Mouse (Mus musculus): ENCODE data around the gene Msl2. TPM values are rescaled to one million over a fixed set of nuclear protein-coding genes. Genes with fewer than 3 reads are reported as not detected.

Gene Msl2
- polyA plus RNA-seq, 1 experiment from 2014 or later, result 5.7 TPM

- H3K9me3 ChIP-seq (ENCODE audit: control insufficient read depth, low read length), result no peaks in the 10 kb centered on the region
- no peak overlapping the region for H3K9ac ChIP-seq (ENCODE audit: low read length)
- H3K4me1 ChIP-seq (ENCODE audit: control insufficient read depth, insufficient read depth, low read length), result no peaks in the 10 kb centered on the region
- ATAC-seq (ENCODE audit: insufficient number of reproducible peaks, low FRiP score, low TSS enrichment, low read depth), result no peak
- H3K4me3 ChIP-seq (ENCODE audit: low read depth, low read length), result no peak overlapping the region
- no peak overlapping the region for H3K4me2 ChIP-seq (ENCODE audit: low read depth, severe bottlenecking)
- H3K36me3 ChIP-seq (ENCODE audit: control insufficient read depth, insufficient read depth, low read length), result no peaks in the 10 kb centered on the region
- no peaks in the 10 kb centered on the region for H3K27me3 ChIP-seq (ENCODE audit: control insufficient read depth, insufficient read depth, low read length)
- no peak for DNase-seq (ENCODE audit: low spot score)
- no peak overlapping the region for H3K27ac ChIP-seq (replicated peaks; ENCODE audit: low read depth, low read length)
- WGBS, result 99% methylated on average over 3 of the region's 3 CpGs
Measured at GRCm38 (mm10) chr9:101069781-101070180, 4.1 kb upstream of the Msl2 start.

- no peak overlapping the region for H3K27ac ChIP-seq (replicated peaks; ENCODE audit: low read depth, low read length)
- WGBS, result 59% methylated on average over 5 of the region's 5 CpGs
Measured at GRCm38 (mm10) chr9:101072506-101072905, 1.4 kb upstream of the Msl2 start.

DNA sequence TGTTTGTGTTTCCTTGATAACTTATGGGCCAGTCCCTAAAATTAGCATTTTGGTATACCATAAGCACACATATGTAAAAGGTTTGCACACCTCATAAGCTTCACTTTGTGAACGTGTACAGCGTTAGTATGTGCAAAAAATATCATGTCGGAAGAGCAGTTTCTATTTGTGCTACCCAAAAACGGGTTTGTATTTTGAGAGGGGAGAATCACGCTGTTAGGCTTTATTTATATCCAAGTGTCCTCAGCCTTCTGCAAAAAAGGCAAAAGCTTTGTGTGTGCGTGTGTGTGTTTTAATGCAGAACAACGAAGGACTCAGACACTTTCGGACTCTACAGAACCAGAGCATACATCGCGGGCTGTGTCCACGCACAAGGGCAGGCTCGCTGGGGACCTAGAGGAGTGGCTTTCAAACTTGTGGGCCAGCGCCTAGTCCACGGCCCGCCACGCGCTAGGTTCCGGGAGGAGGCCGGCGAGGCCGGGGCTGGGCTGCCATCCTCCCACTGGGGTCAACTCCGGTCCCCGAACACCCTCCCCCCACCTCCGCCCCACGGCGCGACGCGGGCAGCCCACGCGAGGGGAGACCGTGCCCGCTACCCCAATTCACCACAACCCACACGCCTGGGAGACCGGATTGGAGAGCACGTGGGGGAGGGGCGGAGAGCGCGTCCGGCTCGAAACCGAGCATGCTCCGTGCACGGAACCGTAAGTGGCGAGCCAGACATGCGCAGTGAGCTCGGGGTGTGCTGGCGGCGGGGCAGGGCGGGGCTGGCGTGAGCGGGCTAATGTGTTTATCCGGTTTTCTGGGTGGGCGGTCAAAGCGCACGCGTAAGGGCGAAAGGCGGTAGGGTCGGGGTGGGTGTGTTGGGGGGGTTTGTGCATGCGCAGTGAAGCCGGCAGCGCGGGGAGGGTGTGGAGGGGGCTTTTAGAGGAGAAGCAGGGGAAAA is 587 bp upstream of the Msl2 start:
- Histone ChIP-seq H3K36me3 (ENCODE audit: control insufficient read depth, insufficient read depth, low read length) (no peaks in the 10 kb centered on the region), H3K27me3 (ENCODE audit: control insufficient read depth, insufficient read depth, low read length) (no peaks in the 10 kb centered on the region), H3K27ac (replicated peaks; ENCODE audit: low read depth, low read length) (peak overlapping the region; percentile 63), H3K4me3 (ENCODE audit: low read depth, low read length) (peak overlapping the region; percentile 97), H3K4me1 (ENCODE audit: control insufficient read depth, insufficient read depth, low read length) (peaks cover 11% of the 10 kb centered on the region), H3K9me3 (ENCODE audit: control insufficient read depth, low read length) (no peaks in the 10 kb centered on the region), H3K9ac (ENCODE audit: low read length) (peak overlapping the region; percentile 87), H3K4me2 (ENCODE audit: low read depth, severe bottlenecking) (peak overlapping the region; percentile 56)
- WGBS, result 2% methylated on average over 65 of the region's 65 CpGs
- DNase-seq (ENCODE audit: low spot score), result peak; percentile 98
- ATAC-seq (ENCODE audit: insufficient number of reproducible peaks, low FRiP score, low TSS enrichment, low read depth), result peak; percentile 94

More at GRCm38 (mm10) chr9:101072506-101072905, 1.4 kb upstream of the Msl2 start:
- H3K9me3 ChIP-seq (ENCODE audit: control insufficient read depth, low read length), result no peaks in the 10 kb centered on the region
- ATAC-seq (ENCODE audit: insufficient number of reproducible peaks, low FRiP score, low TSS enrichment, low read depth) (no peak), DNase-seq (ENCODE audit: low spot score) (no peak)
- no peaks in the 10 kb centered on the region for H3K27me3 ChIP-seq (ENCODE audit: control insufficient read depth, insufficient read depth, low read length)
- H3K9ac ChIP-seq (ENCODE audit: low read length), result no peak overlapping the region
- no peak overlapping the region for H3K4me2 ChIP-seq (ENCODE audit: low read depth, severe bottlenecking)
- H3K4me3 ChIP-seq (ENCODE audit: low read depth, low read length), result no peak overlapping the region
- H3K36me3 ChIP-seq (ENCODE audit: control insufficient read depth, insufficient read depth, low read length), result no peaks in the 10 kb centered on the region
- peaks cover 9% of the 10 kb centered on the region for H3K4me1 ChIP-seq (ENCODE audit: control insufficient read depth, insufficient read depth, low read length)

DNA sequence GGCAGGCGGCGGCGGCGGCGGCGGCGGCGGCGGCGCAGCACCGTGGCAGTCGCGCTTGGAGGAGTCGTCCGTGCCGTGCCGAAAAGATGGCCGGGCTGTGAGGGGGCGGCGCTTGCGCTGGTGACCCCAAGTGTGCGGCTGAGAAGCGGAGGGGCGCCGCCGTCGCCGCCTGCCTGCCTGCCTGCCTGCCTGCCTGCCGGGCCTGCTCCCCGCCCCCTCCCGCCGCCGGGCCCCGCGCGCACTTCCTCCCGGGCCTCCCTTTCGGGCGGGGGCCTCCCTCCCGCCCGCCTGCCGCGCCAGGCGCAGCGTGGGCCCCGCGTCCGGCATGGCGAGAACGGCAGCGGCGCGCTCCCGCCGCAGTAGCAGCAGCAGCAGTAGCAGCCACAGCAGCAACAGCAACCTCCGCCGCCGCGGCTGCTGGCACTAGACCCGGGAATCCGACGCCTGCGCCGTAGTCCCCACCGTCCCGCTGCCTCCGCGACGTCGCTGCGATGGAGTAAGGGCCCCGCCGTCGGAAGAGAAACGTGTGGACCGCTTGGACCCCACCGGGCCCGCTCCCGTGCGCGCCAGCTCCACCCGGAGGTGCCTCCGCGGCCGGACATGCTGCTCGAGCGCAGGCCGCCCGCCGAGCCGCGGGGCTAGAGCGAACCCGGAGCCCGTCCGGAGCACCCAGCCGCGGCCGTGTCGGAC is 576 bp downstream of the Msl2 start:
- Histone ChIP-seq H3K36me3 (ENCODE audit: control insufficient read depth, insufficient read depth, low read length) (no peaks in the 10 kb centered on the region), H3K4me2 (ENCODE audit: low read depth, severe bottlenecking) (peak overlapping the region; percentile 87), H3K4me3 (ENCODE audit: low read depth, low read length) (peak overlapping the region; percentile 97), H3K9me3 (ENCODE audit: control insufficient read depth, low read length) (no peaks in the 10 kb centered on the region), H3K27ac (replicated peaks; ENCODE audit: low read depth, low read length) (peak overlapping the region; percentile 97), H3K4me1 (ENCODE audit: control insufficient read depth, insufficient read depth, low read length) (peaks cover 18% of the 10 kb centered on the region), H3K9ac (ENCODE audit: low read length) (peak overlapping the region; percentile 97), H3K27me3 (ENCODE audit: control insufficient read depth, insufficient read depth, low read length) (no peaks in the 10 kb centered on the region)
- ATAC-seq (ENCODE audit: insufficient number of reproducible peaks, low FRiP score, low TSS enrichment, low read depth), result peak; percentile 70
- DNase-seq (ENCODE audit: low spot score), result peak; percentile 86
- under 1% methylated on average over 61 of the region's 100 CpGs for WGBS

DNA sequence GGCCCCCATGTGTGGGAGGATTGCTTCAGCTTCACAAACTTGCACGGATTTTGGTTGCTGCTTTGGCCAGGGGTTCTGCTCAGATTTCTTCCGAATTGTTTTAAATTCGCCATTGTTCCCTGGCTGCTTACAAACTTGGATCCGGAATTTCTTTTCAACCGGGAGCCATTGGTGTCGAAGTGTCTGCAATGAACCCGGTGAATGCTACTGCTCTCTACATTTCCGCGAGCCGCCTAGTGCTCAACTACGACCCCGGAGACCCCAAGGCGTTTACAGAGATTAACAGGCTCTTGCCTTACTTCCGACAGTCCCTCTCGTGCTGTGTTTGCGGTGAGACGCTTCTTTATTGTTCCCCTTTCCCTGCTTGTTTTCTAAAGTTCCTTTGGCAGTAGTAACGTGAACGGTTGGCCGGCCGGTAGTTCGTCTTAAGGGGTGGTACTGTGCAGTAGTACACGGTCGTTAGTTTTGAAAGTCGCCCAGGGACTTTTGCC is 1.2 kb downstream of the Msl2 start:
- H3K9me3 ChIP-seq (ENCODE audit: control insufficient read depth, low read length), result no peaks in the 10 kb centered on the region
- peak; percentile 72 for DNase-seq (ENCODE audit: low spot score)
- no peaks in the 10 kb centered on the region for H3K36me3 ChIP-seq (ENCODE audit: control insufficient read depth, insufficient read depth, low read length)
- peak overlapping the region; percentile 87 for H3K4me2 ChIP-seq (ENCODE audit: low read depth, severe bottlenecking)
- H3K9ac ChIP-seq (ENCODE audit: low read length), result peak overlapping the region; percentile 97
- H3K27ac ChIP-seq (replicated peaks; ENCODE audit: low read depth, low read length), result peak overlapping the region; percentile 97
- peak overlapping the region; percentile 97 for H3K4me3 ChIP-seq (ENCODE audit: low read depth, low read length)
- 0% methylated on average over 25 of the region's 25 CpGs for WGBS
- no peaks in the 10 kb centered on the region for H3K27me3 ChIP-seq (ENCODE audit: control insufficient read depth, insufficient read depth, low read length)
- no peak for ATAC-seq (ENCODE audit: insufficient number of reproducible peaks, low FRiP score, low TSS enrichment, low read depth)
- peaks cover 19% of the 10 kb centered on the region for H3K4me1 ChIP-seq (ENCODE audit: control insufficient read depth, insufficient read depth, low read length)

DNA sequence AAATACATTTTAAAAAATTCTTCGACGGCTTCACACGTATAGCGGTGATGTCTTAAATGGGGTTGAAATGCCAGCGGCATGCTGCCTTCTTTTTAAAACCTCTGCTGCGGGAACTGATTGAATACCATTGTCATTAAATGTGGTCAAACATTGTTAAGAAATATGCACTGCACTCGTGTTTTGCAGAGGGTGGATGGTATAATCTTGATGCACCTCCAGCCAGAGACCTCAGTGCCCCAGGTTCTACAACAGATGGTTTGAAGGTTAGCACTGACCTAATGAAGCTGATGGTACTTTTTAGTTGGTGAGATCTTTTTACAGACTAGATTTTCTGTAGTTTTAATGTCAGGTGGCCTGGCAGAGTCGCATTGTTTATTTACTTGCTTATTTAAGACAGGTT is 1.8 kb downstream of the Msl2 start:
- Histone ChIP-seq H3K27me3 (ENCODE audit: control insufficient read depth, insufficient read depth, low read length) (no peaks in the 10 kb centered on the region), H3K4me3 (ENCODE audit: low read depth, low read length) (peak overlapping the region; percentile 97), H3K27ac (replicated peaks; ENCODE audit: low read depth, low read length) (no peak overlapping the region), H3K9ac (ENCODE audit: low read length) (peak overlapping the region; percentile 97), H3K4me2 (ENCODE audit: low read depth, severe bottlenecking) (peak overlapping the region; percentile 87), H3K36me3 (ENCODE audit: control insufficient read depth, insufficient read depth, low read length) (no peaks in the 10 kb centered on the region), H3K9me3 (ENCODE audit: control insufficient read depth, low read length) (no peaks in the 10 kb centered on the region), H3K4me1 (ENCODE audit: control insufficient read depth, insufficient read depth, low read length) (peaks cover 19% of the 10 kb centered on the region)
- DNase-seq (ENCODE audit: low spot score) (no peak), ATAC-seq (ENCODE audit: insufficient number of reproducible peaks, low FRiP score, low TSS enrichment, low read depth) (no peak)
- WGBS, result under 1% methylated on average over 8 of the region's 8 CpGs

DNA sequence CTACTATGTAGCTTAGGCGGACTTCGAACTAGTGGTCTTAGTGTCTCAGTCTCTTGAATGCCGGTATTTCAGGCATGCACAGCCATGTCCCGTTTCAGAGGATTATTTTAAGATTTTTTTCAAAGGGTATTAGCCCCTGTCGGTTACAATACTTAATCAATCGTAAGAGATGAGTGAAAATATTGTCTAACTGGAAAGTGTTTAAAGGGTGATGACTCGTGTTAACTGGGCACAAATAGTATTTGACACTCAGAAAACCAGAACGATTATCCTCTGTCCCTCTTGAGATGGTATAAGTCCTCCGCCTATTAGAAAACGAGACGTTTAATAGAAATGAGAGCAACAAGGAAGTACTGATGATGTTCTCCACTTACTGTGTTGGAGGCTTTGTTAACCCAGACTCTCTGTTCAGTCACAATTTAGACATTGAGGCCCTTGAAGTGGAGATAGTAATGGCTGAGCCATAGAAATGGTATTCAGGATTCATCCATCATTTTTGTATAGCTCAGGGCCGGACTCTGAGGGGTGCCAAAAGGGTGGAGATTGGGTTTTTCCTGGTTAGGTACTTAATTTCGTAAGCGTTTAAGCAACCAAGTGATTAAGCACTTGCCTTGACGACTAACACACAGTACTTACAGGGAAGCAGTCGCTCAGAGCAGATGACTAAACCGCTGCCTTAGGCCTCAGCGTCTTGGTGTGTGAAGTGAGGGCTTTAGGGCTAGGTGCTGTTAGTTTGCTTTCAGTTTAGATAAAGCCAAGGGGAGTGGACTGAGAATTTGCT is 2.4 kb downstream of the Msl2 start:
- no peak overlapping the region for H3K27ac ChIP-seq (replicated peaks; ENCODE audit: low read depth, low read length)
- DNase-seq (ENCODE audit: low spot score) (no peak), ATAC-seq (ENCODE audit: insufficient number of reproducible peaks, low FRiP score, low TSS enrichment, low read depth) (no peak)
- peaks cover 19% of the 10 kb centered on the region for H3K4me1 ChIP-seq (ENCODE audit: control insufficient read depth, insufficient read depth, low read length)
- peak overlapping the region; percentile 97 for H3K4me3 ChIP-seq (ENCODE audit: low read depth, low read length)
- H3K27me3 ChIP-seq (ENCODE audit: control insufficient read depth, insufficient read depth, low read length), result no peaks in the 10 kb centered on the region
- H3K36me3 ChIP-seq (ENCODE audit: control insufficient read depth, insufficient read depth, low read length), result no peaks in the 10 kb centered on the region
- 2% methylated on average over 18 of the region's 18 CpGs for WGBS
- no peaks in the 10 kb centered on the region for H3K9me3 ChIP-seq (ENCODE audit: control insufficient read depth, low read length)
- H3K9ac ChIP-seq (ENCODE audit: low read length), result peak overlapping the region; percentile 97
- H3K4me2 ChIP-seq (ENCODE audit: low read depth, severe bottlenecking), result peak overlapping the region; percentile 87

GRCm38 (mm10) chr9:101077486-101077885 is 3.6 kb downstream of the Msl2 start:
- ATAC-seq (ENCODE audit: insufficient number of reproducible peaks, low FRiP score, low TSS enrichment, low read depth) (no peak), DNase-seq (ENCODE audit: low spot score) (no peak)
- Histone ChIP-seq H3K9ac (ENCODE audit: low read length) (no peak overlapping the region), H3K9me3 (ENCODE audit: control insufficient read depth, low read length) (no peaks in the 10 kb centered on the region), H3K27me3 (ENCODE audit: control insufficient read depth, insufficient read depth, low read length) (no peaks in the 10 kb centered on the region), H3K36me3 (ENCODE audit: control insufficient read depth, insufficient read depth, low read length) (no peaks in the 10 kb centered on the region), H3K27ac (replicated peaks; ENCODE audit: low read depth, low read length) (no peak overlapping the region), H3K4me1 (ENCODE audit: control insufficient read depth, insufficient read depth, low read length) (peaks cover 19% of the 10 kb centered on the region), H3K4me2 (ENCODE audit: low read depth, severe bottlenecking) (peak overlapping the region; percentile 87), H3K4me3 (ENCODE audit: low read depth, low read length) (peak overlapping the region; percentile 97)
